ENCODE assay signal across 8 mouse cellular contexts in genomic region chr17:21384057-21384411, GRCm38 (mm10). TPM values are rescaled to one million over a fixed set of nuclear protein-coding genes. Genes with fewer than 3 reads are reported as not detected.
DNase-seq lines count a peak whose midpoint lies in the region; ATAC-seq and TF ChIP-seq lines count a peak whose summit lies in the region.

No protein-coding gene starts in this region.

- no peak for TF ChIP-seq CTCF in testis, adult 2 months (IDR thresholded peaks at IDR 0.05; ENCODE audit: control insufficient read depth, insufficient read depth, insufficient replicate concordance, low read depth, low read length)
- TF ChIP-seq CTCF in embryonic fibroblast, embryonic 13.5 days (IDR thresholded peaks at IDR 0.05; ENCODE audit: borderline replicate concordance, insufficient read depth, low read length), result no peak
- no peak for TF ChIP-seq CTCF in midbrain, postnatal 0 days (IDR thresholded peaks at IDR 0.05)

- no peak for TF ChIP-seq POLR2A in testis, adult 2 months (IDR thresholded peaks at IDR 0.05; ENCODE audit: control insufficient read depth, low read depth, low read length)
- TF ChIP-seq POLR2A in embryonic fibroblast, embryonic 13.5 days (IDR thresholded peaks at IDR 0.05; ENCODE audit: low read depth, low read length), result no peak

- peak overlapping the region; percentile 32; the same call in 1 of the 2 replicates for H3K27ac ChIP-seq in testis, adult 2 months (ENCODE audit: control insufficient read depth, insufficient read depth, low read depth, low read length)
- no peak overlapping the region for H3K27ac ChIP-seq in embryonic fibroblast, embryonic 13.5 days (ENCODE audit: insufficient read depth, low read length)
- no peak overlapping the region for H3K27ac ChIP-seq in limb, embryonic 12.5 days
- H3K27ac ChIP-seq in midbrain, postnatal 0 days (ENCODE audit: low read depth, low read length), result no peak overlapping the region

- peak overlapping the region; percentile 83 for H3K4me3 ChIP-seq in testis, adult 2 months (ENCODE audit: control insufficient read depth, low read depth, low read length)
- H3K4me3 ChIP-seq in embryonic fibroblast, embryonic 13.5 days (ENCODE audit: insufficient read depth, low read length), result peak overlapping the region; percentile 50
- peak overlapping the region; percentile 53 for H3K4me3 ChIP-seq in limb, embryonic 12.5 days (replicated peaks)
- H3K4me3 ChIP-seq in midbrain, postnatal 0 days (ENCODE audit: low read depth, low read length), result peak overlapping the region; percentile 47

- DNase-seq in testis, postnatal 14 days (ENCODE audit: low spot score), result no peak
- no peak for DNase-seq in midbrain, postnatal 0 days (ENCODE audit: low spot score)
- no peak for DNase-seq in adrenal gland, adult 2 months
- no peak for DNase-seq in thymus, postnatal 14 days
- no peak for DNase-seq in gastrocnemius, postnatal 25 days

- no peaks in the 10 kb centered on the region for H3K9me3 ChIP-seq in limb, embryonic 12.5 days
- H3K9me3 ChIP-seq in midbrain, postnatal 0 days (ENCODE audit: low read length), result no peaks in the 10 kb centered on the region

- H3K36me3 ChIP-seq in testis, adult 2 months (ENCODE audit: control insufficient read depth, insufficient read depth, low read length), result no peaks in the 10 kb centered on the region
- H3K36me3 ChIP-seq in limb, embryonic 12.5 days, result no peaks in the 10 kb centered on the region
- no peaks in the 10 kb centered on the region for H3K36me3 ChIP-seq in midbrain, postnatal 0 days (ENCODE audit: insufficient read depth, low read length)

- ATAC-seq in limb, embryonic 12.5 days (ENCODE audit: insufficient number of reproducible peaks, insufficient read depth, low FRiP score, low TSS enrichment, low read depth), result no peak
- ATAC-seq in midbrain, postnatal 0 days (ENCODE audit: low FRiP score), result peak; percentile 64; the same call in 1 of the 2 replicates

- peaks cover 6% of the 10 kb centered on the region for H3K4me1 ChIP-seq in testis, adult 2 months (ENCODE audit: control insufficient read depth, insufficient read depth, low read length)
- no peaks in the 10 kb centered on the region for H3K4me1 ChIP-seq in embryonic fibroblast, embryonic 13.5 days (ENCODE audit: control insufficient read depth, insufficient read depth, low read length)
- H3K4me1 ChIP-seq in limb, embryonic 12.5 days (replicated peaks), result no peaks in the 10 kb centered on the region
- H3K4me1 ChIP-seq in midbrain, postnatal 0 days (ENCODE audit: insufficient read depth, low read length), result no peaks in the 10 kb centered on the region

- peak overlapping the region; percentile 84 for H3K4me2 ChIP-seq in limb, embryonic 12.5 days
- H3K4me2 ChIP-seq in midbrain, postnatal 0 days (ENCODE audit: low read depth, low read length, poor library complexity, severe bottlenecking), result peak overlapping the region; percentile 90

- 18% methylated on average over 8 of the region's 8 CpGs for WGBS in limb, embryonic 12.5 days
- 22% methylated on average over 8 of the region's 8 CpGs for WGBS in midbrain, postnatal 0 days

- no peaks in the 10 kb centered on the region for H3K27me3 ChIP-seq in testis, adult 2 months (ENCODE audit: control insufficient read depth, insufficient read depth, low read length)
- no peaks in the 10 kb centered on the region for H3K27me3 ChIP-seq in limb, embryonic 12.5 days
- no peaks in the 10 kb centered on the region for H3K27me3 ChIP-seq in midbrain, postnatal 0 days (ENCODE audit: insufficient read depth, low read length)

- peak overlapping the region; percentile 59 for H3K9ac ChIP-seq in limb, embryonic 12.5 days (replicated peaks)
- peak overlapping the region; percentile 55 for H3K9ac ChIP-seq in midbrain, postnatal 0 days (replicated peaks; ENCODE audit: low read length, poor library complexity, severe bottlenecking)

RNA-seq across cellular contexts. Expression of gene Zfp677, which starts 0.5 kb away (rescaled TPM):
- 0.38 and 0.59 TPM in 2 replicates for polyA plus RNA-seq in testis, adult 2 months (2012; rRNA removed)
- polyA plus RNA-seq in embryonic fibroblast, embryonic 13.5 days (2011; ENCODE audit: insufficient read length, low read depth, missing spikeins), result 3.1 and 5.4 TPM in 2 replicates
- polyA plus RNA-seq in limb, embryonic 12.5 days (2016; fragmentation: Nextera tagmentation; extraction: Ambion mirVana), result 3.1 TPM in 2 replicates
- total RNA-seq in midbrain, postnatal 0 days (2014; rRNA removed), result 2.1 and 5.7 TPM in 2 replicates
- polyA plus RNA-seq in midbrain, postnatal 0 days (2015; fragmentation: Nextera tagmentation; extraction: Ambion mirVana), result 2.1 and 2.3 TPM in 2 replicates
- 1 to 10 TPM; 3.7 to 4.4 TPM for total RNA-seq in adrenal gland, adult 2 months (2021)
- 0.06 TPM in 1 of 2 replicates, not detected in the other for polyA plus RNA-seq in adrenal gland, adult 2 months (2012; rRNA removed)
- total RNA-seq in gastrocnemius, postnatal 25 days (2021), result under 1 TPM; 0.36 to 0.40 TPM

RNA-seq across cellular contexts. Expression of gene Zfp54, which starts 39.0 kb away (rescaled TPM):
- polyA plus RNA-seq in testis, adult 2 months (2012; rRNA removed), result 3.1 and 4.3 TPM in 2 replicates
- polyA plus RNA-seq in embryonic fibroblast, embryonic 13.5 days (2011; ENCODE audit: insufficient read length, low read depth, missing spikeins), result 3.6 and 5.3 TPM in 2 replicates
- polyA plus RNA-seq in limb, embryonic 12.5 days (2016; fragmentation: Nextera tagmentation; extraction: Ambion mirVana), result 2.4 and 2.8 TPM in 2 replicates
- total RNA-seq in midbrain, postnatal 0 days (2014; rRNA removed), result 3.7 and 5.4 TPM in 2 replicates
- polyA plus RNA-seq in midbrain, postnatal 0 days (2015; fragmentation: Nextera tagmentation; extraction: Ambion mirVana), result 2.3 and 2.8 TPM in 2 replicates
- total RNA-seq in adrenal gland, adult 2 months (2021), result 1 to 10 TPM; 2.4 to 2.7 TPM
- 0.22 TPM in 1 of 2 replicates, not detected in the other for polyA plus RNA-seq in adrenal gland, adult 2 months (2012; rRNA removed)
- total RNA-seq in gastrocnemius, postnatal 25 days (2021), result under 1 TPM; 0.84 to 0.99 TPM
